Mouse (Mus musculus): ENCODE measurements around the gene Slit3.

GRCm38 (mm10) chr11:35673050-35673449, 552.0 kb downstream of the Slit3 start:
- no peak for TF ChIP-seq GATA1 (IDR thresholded peaks at IDR 0.05; ENCODE audit: low read depth, low read length)
- no peak for TF ChIP-seq MAX (IDR thresholded peaks at IDR 0.05; ENCODE audit: low read length)
- TF ChIP-seq USF1 (IDR thresholded peaks at IDR 0.05; ENCODE audit: low read depth, low read length), result no peak
- no peak for TF ChIP-seq NRF1 (IDR thresholded peaks at IDR 0.05; ENCODE audit: insufficient read depth, low read depth, low read length, poor library complexity, severe bottlenecking)
- TF ChIP-seq MAZ (IDR thresholded peaks at IDR 0.05; ENCODE audit: low read depth, low read length), result no peak
- no peak for TF ChIP-seq CTCF (IDR thresholded peaks at IDR 0.05 in 2 of 3, conservative IDR thresholded peaks at IDR 0.05 in 1 of 3; ENCODE audit: control insufficient read depth in 1 of 3, insufficient read depth in 1 of 3, low read depth in 2 of 3, low read length in 3 of 3, poor library complexity in 1 of 3, severe bottlenecking in 1 of 3)
- TF ChIP-seq EP300 (IDR thresholded peaks at IDR 0.05; ENCODE audit: low read depth in 1 of 2, low read length in 2 of 2), result no peak
- TF ChIP-seq RCOR1 (IDR thresholded peaks at IDR 0.05; ENCODE audit: low read depth, low read length), result no peak
- TF ChIP-seq BHLHE40 (IDR thresholded peaks at IDR 0.05; ENCODE audit: borderline replicate concordance, low read depth, low read length), result no peak
- TF ChIP-seq ELF1 (IDR thresholded peaks at IDR 0.05; ENCODE audit: low read depth, low read length), result no peak
- TF ChIP-seq POLR2A (IDR thresholded peaks at IDR 0.05; ENCODE audit: control insufficient read depth in 1 of 2, insufficient read depth in 1 of 2, low read depth in 1 of 2, low read length in 2 of 2, poor library complexity in 1 of 2), result no peak
- no peak for TF ChIP-seq JUND (IDR thresholded peaks at IDR 0.05; ENCODE audit: low read depth, low read length)

Data from MEL (cell line).